Mouse (Mus musculus) cerebellum, adult 2 months (tissue): ENCODE measurements around the gene Fubp1. TPM values are rescaled to one million over a fixed set of nuclear protein-coding genes. Genes with fewer than 3 reads are reported as not detected.

Experiments
- DNase-seq, 2 experiments: peaks; one replicate each; pipeline ENCODE4 v3.0.0; 2021
- H3K27ac ChIP-seq: fragments of 200-500 bp; 2 replicates; pipeline ENCODE4 v1.5.1; 2012; ENCODE audit warnings: low read length, control low read depth, inconsistent platforms; ENCODE audit not compliant: insufficient read depth
- H3K27me3 ChIP-seq: fragments of 200-500 bp; 2 replicates; pipeline ENCODE4 v1.6.1; 2012; ENCODE audit warnings: inconsistent platforms, mild to moderate bottlenecking, low read length, moderate library complexity; ENCODE audit not compliant: control insufficient read depth, insufficient read depth
- H3K4me1 ChIP-seq: fragments of 200-500 bp; 2 replicates; pipeline ENCODE4 v1.6.1; 2011; ENCODE audit warnings: low read length; ENCODE audit not compliant: control insufficient read depth, insufficient read depth
- H3K4me3 ChIP-seq: fragments of 200-500 bp; replicated peaks from 2 replicates; pipeline ENCODE3; 2011; ENCODE audit warnings: mild to moderate bottlenecking, low read depth, low read length, control low read depth; ENCODE audit not compliant: insufficient read depth
- CTCF ChIP-seq: fragments of 200-500 bp; IDR thresholded peaks from 2 replicates; pipeline ENCODE4 v1.5.1; 2011; ENCODE audit warnings: low read depth, mild to moderate bottlenecking, control low read depth, low read length, moderate library complexity, borderline replicate concordance; ENCODE audit not compliant: insufficient read depth
- POLR2A ChIP-seq: fragments of 200-500 bp; IDR thresholded peaks from 2 replicates; pipeline ENCODE4 v1.6.1; 2011; ENCODE audit warnings: low read length, control low read depth, borderline replicate concordance; ENCODE audit not compliant: insufficient read depth
- WGBS: fragments of 180-500 bp; shearing (Covaris S2); methylation state at CpG from one replicate; pipeline ENCODE4 v1.1.7; 2018; 5-methylcytosine and 5-hydroxymethylcytosine counted together
- polyA plus RNA-seq: library from polyadenylated mRNA; depleted of rRNA; stranded (reverse); fragments of >200 nt; gene quantifications from 2 replicates; pipeline ENCODE4 v1.2.3, GENCODE M21; 2012

Gene Fubp1
- polyA plus RNA-seq, 1 experiment, result 94.5 TPM

DNA sequence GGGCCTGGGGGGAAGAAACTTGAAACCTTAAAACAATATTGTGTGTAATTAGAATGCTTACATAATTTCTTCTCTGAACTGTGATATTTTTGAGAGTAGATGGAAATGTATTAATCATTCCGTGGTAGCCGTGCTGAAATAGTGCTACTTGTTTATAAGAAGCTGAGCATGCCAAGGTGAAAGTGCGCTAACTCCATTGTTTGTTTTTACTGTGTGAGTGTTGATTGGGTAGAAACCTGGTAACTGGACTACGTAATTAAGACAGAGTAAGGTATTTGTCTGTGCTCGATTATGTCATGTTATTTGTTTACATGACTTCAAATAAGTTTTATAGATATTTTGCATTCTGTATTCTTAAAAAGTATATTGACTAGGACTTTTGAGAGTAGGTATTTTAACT lies 19.0 kb downstream of the Fubp1 start:
- Histone ChIP-seq H3K27ac (no peak overlapping the region), H3K4me1 (no peaks in the 10 kb centered on the region; the same call in 1 of the 2 replicates), H3K4me3 (no peak overlapping the region), H3K27me3 (no peaks in the 10 kb centered on the region)
- TF ChIP-seq CTCF, result no peak
- TF ChIP-seq POLR2A, result no peak
- DNase-seq, result no peak
- 90% methylated on average over 5 of the region's 5 CpGs for WGBS

DNA sequence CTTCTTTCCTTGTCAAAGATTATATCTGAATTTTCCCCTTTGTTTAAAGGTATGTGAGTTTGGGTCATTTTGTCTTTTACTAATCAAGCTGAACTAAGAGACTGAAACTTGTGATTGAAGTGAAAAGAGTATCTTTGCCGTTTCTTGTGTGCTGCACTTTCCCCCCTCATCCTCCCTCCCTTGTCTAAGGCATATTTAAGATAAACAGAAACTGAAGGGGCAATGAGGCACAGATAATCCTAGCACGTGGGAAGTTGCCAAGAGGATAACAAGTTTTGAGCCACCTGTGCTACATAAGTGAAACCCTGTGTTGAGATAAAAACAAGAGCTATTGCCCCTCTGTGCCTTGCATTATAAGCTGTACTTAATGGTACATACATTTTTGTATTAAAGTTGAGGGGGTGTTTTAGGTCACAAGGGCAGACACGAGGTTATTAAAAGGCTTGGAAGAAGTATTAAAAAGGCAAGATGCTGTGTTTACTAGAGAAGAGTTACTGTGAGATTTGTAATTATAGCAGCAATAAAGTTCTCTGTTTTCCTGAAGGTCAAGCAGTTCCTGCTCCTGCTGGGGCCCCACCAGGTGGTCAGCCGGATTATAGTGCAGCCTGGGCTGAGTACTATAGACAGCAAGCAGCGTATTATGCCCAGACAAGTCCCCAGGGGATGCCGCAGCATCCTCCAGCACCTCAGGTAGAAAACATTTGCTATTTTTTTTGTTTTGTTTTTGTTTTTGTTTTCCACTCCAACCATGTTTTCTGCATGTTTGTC lies 21.3 kb downstream of the Fubp1 start:
- H3K27me3 ChIP-seq, result no peaks in the 10 kb centered on the region
- 26% methylated on average over 6 of the region's 6 CpGs for WGBS
- TF ChIP-seq CTCF, result no peak
- TF ChIP-seq POLR2A, result no peak

GRCm38 (mm10) chr3:152235238-152235637 lies 25.0 kb downstream of the Fubp1 start:
- H3K27me3 ChIP-seq, result no peaks in the 10 kb centered on the region
- TF ChIP-seq CTCF (no peak), POLR2A (no peak)
- H3K27ac ChIP-seq, result no peak overlapping the region
- no peak for DNase-seq
- WGBS, result 90% methylated on average over 1 of the region's 1 CpGs
- no peaks in the 10 kb centered on the region; the same call in 1 of the 2 replicates for H3K4me1 ChIP-seq
- H3K4me3 ChIP-seq, result no peak overlapping the region

More for the DNA sequence above, 21.3 kb downstream of the Fubp1 start:
- no peaks in the 10 kb centered on the region; the same call in 1 of the 2 replicates for H3K4me1 ChIP-seq
- H3K4me3 ChIP-seq, result no peak overlapping the region
- no peak for DNase-seq
- H3K27ac ChIP-seq, result no peak overlapping the region

GRCm38 (mm10) chr3:152235805-152236204 lies 25.6 kb downstream of the Fubp1 start:
- Histone ChIP-seq H3K4me1 (no peaks in the 10 kb centered on the region; the same call in 1 of the 2 replicates), H3K27ac (no peak overlapping the region), H3K27me3 (no peaks in the 10 kb centered on the region), H3K4me3 (no peak overlapping the region)
- no peak for DNase-seq
- no peak for TF ChIP-seq POLR2A
- no peak for TF ChIP-seq CTCF
- 100% methylated on average over 1 of the region's 1 CpGs for WGBS

DNA sequence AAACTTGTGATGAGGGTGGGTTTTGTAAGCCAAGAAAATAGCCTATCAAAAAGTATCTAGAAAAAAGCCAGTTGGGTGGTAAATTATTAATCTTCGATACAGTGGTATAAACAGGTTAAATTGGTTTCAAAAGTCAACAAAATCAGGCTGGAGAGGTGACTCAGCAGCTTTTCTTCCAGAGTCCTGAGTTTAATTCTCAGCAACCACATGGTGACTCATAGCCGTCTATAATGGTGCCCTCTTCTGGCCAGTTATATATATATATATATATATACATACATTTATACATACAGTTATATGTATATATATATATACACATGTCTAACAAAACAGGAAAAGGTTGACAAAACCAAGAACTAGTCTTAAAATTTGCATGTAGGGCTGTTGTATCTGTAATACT lies 28.6 kb downstream of the Fubp1 start:
- WGBS, result 55% methylated on average over 2 of the region's 2 CpGs
- no peaks in the 10 kb centered on the region for H3K27me3 ChIP-seq
- H3K27ac ChIP-seq, result no peak overlapping the region
- no peaks in the 10 kb centered on the region for H3K4me1 ChIP-seq
- TF ChIP-seq CTCF (no peak), POLR2A (no peak)
- no peak for DNase-seq
- H3K4me3 ChIP-seq, result no peak overlapping the region

DNA sequence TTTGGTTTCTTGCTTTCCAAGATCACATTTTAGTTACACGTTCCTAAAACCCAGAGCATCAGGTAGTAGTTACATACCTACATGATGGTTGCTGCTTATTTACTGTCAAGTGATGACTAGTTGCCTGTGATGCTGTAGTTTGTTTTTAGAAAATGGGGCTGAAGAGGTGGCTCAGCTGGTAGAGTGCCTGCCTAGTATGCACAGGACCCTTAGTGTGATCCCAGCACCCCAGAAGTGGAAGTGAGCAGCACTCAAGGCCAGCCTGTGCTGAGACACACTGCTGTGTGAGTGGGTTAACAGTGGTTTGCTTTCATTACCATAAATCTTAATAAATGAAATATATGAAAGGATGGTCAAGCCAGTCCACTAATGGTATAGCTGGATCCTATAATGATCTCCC lies 29.4 kb downstream of the Fubp1 start:
- TF ChIP-seq POLR2A (no peak), CTCF (no peak)
- DNase-seq, result no peak
- Histone ChIP-seq H3K27me3 (no peaks in the 10 kb centered on the region), H3K4me3 (no peak overlapping the region), H3K27ac (no peak overlapping the region), H3K4me1 (no peaks in the 10 kb centered on the region)
- WGBS, result 95% methylated on average over 1 of the region's 1 CpGs

DNA sequence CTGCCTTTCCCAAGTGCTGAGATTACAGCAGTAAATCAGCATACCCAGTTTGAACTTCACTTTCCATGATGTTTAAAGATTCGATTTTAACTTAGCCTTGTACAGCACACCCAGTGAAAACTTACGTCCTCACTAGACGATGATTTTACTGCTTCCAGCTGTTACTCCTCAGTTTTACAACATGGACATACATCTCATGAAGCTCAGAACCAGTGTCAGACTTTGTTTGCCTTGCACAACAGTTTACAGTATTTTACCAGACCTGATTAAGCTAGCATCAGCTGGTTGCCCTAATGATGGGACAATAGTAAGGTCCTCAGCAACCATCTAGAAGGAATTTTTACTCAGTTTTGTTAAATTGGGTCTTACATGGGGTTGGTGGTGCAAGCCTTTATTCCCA lies 30.9 kb downstream of the Fubp1 start:
- Histone ChIP-seq H3K27ac (no peak overlapping the region), H3K4me1 (no peaks in the 10 kb centered on the region), H3K27me3 (no peaks in the 10 kb centered on the region), H3K4me3 (no peak overlapping the region)
- TF ChIP-seq CTCF, result no peak
- no peak for TF ChIP-seq POLR2A
- 87% methylated on average over 3 of the region's 3 CpGs for WGBS
- DNase-seq, result no peak

GRCm38 (mm10) chr3:152243304-152243703 lies 33.1 kb downstream of the Fubp1 start:
- Histone ChIP-seq H3K27me3 (no peaks in the 10 kb centered on the region), H3K27ac (no peak overlapping the region), H3K4me1 (no peaks in the 10 kb centered on the region), H3K4me3 (no peak overlapping the region)
- no peak for DNase-seq
- TF ChIP-seq POLR2A, result no peak
- TF ChIP-seq CTCF, result no peak
- WGBS, result 76% methylated on average over 4 of the region's 4 CpGs
